Comparison of ENCODE assay signal across 8 mouse cellular contexts in genomic region chr7:25009099-25009700, GRCm38 (mm10). TPM values are rescaled to one million over a fixed set of nuclear protein-coding genes. Genes with fewer than 3 reads are reported as not detected.
DNase-seq lines count a peak whose midpoint lies in the region; ATAC-seq and TF ChIP-seq lines count a peak whose summit lies in the region.

No protein-coding gene starts in this region.

- H3K4me2 ChIP-seq in midbrain, embryonic 16.5 days (ENCODE audit: low read length) = peak overlapping the region; percentile 58

- 5% methylated on average over 20 of the region's 20 CpGs for WGBS in midbrain, embryonic 16.5 days

- H3K4me1 ChIP-seq in cortical plate, adult 2 months (ENCODE audit: control insufficient read depth, insufficient read depth, low read length) = peaks cover 9% of the 10 kb centered on the region
- peaks cover 56% of the 10 kb centered on the region for H3K4me1 ChIP-seq in midbrain, embryonic 16.5 days (ENCODE audit: control insufficient read depth, insufficient read depth, low read length)

- TF ChIP-seq POLR2A in cortical plate, adult 2 months (IDR thresholded peaks at IDR 0.05; ENCODE audit: extremely low read depth, insufficient read depth, low read length) = no peak; the same call in 1 of the 2 replicates

- no peaks in the 10 kb centered on the region for H3K27me3 ChIP-seq in midbrain, embryonic 16.5 days (ENCODE audit: control insufficient read depth, insufficient read depth, low read depth, low read length)

- 0 out of 2 replicates have a peak, but pooled peaks have one; percentile 6 for ATAC-seq in midbrain, embryonic 16.5 days
- ATAC-seq in erythroid progenitor cell, adult 5-6 weeks (replicated peaks; ENCODE audit: low FRiP score, poor library complexity, severe bottlenecking) = no peak
- no peak for ATAC-seq in inflammation-experienced regulatory T-cells, adult 6 months

- no peaks in the 10 kb centered on the region for H3K9me3 ChIP-seq in midbrain, embryonic 16.5 days (replicated peaks; ENCODE audit: control insufficient read depth, low read length, poor library complexity, severe bottlenecking)

- peaks cover 3% of the 10 kb centered on the region; the same call in 1 of the 2 replicates for H3K36me3 ChIP-seq in midbrain, embryonic 16.5 days (ENCODE audit: control insufficient read depth, insufficient read depth, low read length)

- peak; percentile 91 for DNase-seq in R1 (ENCODE audit: low read depth, low spot score)
- peak; percentile 65 to 82 for DNase-seq in layer of hippocampus, adult 18-20 months (ENCODE audit: low spot score in 2 of 2)
- DNase-seq in gastrocnemius, adult 18-20 months (ENCODE audit: low spot score) = no peak
- no peak for DNase-seq in kidney, adult 9 months

- TF ChIP-seq CTCF in cortical plate, adult 2 months (IDR thresholded peaks at IDR 0.05; ENCODE audit: extremely low read depth, insufficient read depth, low read length) = no peak

- H3K9ac ChIP-seq in midbrain, embryonic 16.5 days (ENCODE audit: low read depth, low read length) = peak overlapping the region; percentile 66

- H3K4me3 ChIP-seq in cortical plate, adult 2 months (ENCODE audit: insufficient read depth, low read length) = peak overlapping the region; percentile 8
- H3K4me3 ChIP-seq in midbrain, embryonic 16.5 days (ENCODE audit: low read depth, low read length) = peak overlapping the region; percentile 30

- peak overlapping the region; percentile 91 for H3K27ac ChIP-seq in cortical plate, adult 2 months (ENCODE audit: insufficient read depth, low read length)
- peak overlapping the region; percentile 98 for H3K27ac ChIP-seq in midbrain, embryonic 16.5 days (ENCODE audit: low read length)

RNA-seq across cellular contexts. Expression of gene Atp1a3, which starts 3.4 kb away (rescaled TPM):
- 899 and 943 TPM in 2 replicates for polyA plus RNA-seq in cortical plate, adult 2 months (2012; rRNA removed)
- total RNA-seq in layer of hippocampus, adult 18-20 months (2021) = 1,000 to 10,000 TPM; 2,544 to 2,610 TPM
- polyA plus RNA-seq in midbrain, embryonic 16.5 days (2015; fragmentation: Nextera tagmentation; extraction: Ambion mirVana) = 447 and 557 TPM in 2 replicates
- total RNA-seq in gastrocnemius, adult 18-20 months (2021) = under 1 TPM; 0.17 to 0.23 TPM
- 5.4 and 15.1 TPM in 2 replicates for total RNA-seq in erythroid progenitor cell, adult 5-6 weeks (2015; ENCODE audit: low replicate concordance)
- total RNA-seq in erythroid progenitor cell, adult 5-6 weeks (2017; ENCODE audit: low replicate concordance) = 3.3 TPM in 1 of 2 replicates, not detected in the other
- 1 to 10 TPM in 2 of 3 experiments, under 1 TPM in 1; 0.62 to 3.6 (median 3.4) TPM for polyA plus RNA-seq in inflammation-experienced regulatory T-cells, adult 6 months (2017; shearing (Covaris generic))

RNA-seq across cellular contexts. Expression of gene Rabac1, which starts 36.6 kb away (rescaled TPM):
- polyA plus RNA-seq in cortical plate, adult 2 months (2012; rRNA removed) = 396 and 421 TPM in 2 replicates
- 100 to 1,000 TPM; 318 to 321 TPM for total RNA-seq in layer of hippocampus, adult 18-20 months (2021)
- 288 and 310 TPM in 2 replicates for polyA plus RNA-seq in midbrain, embryonic 16.5 days (2015; fragmentation: Nextera tagmentation; extraction: Ambion mirVana)
- 100 to 1,000 TPM; 222 to 264 TPM for total RNA-seq in gastrocnemius, adult 18-20 months (2021)
- total RNA-seq in erythroid progenitor cell, adult 5-6 weeks (2015; ENCODE audit: low replicate concordance) = 8.3 and 8.8 TPM in 2 replicates
- total RNA-seq in erythroid progenitor cell, adult 5-6 weeks (2017; ENCODE audit: low replicate concordance) = 7.3 and 18.0 TPM in 2 replicates
- 100 to 1,000 TPM; 119 to 244 (median 236) TPM for polyA plus RNA-seq in inflammation-experienced regulatory T-cells, adult 6 months (2017; shearing (Covaris generic))

Comparison
In these comparisons a context has a peak if more than half of its experiments do, and no peak if none do; other contexts are left out.
1. DNase-seq: peak in R1 (single experiment) and layer of hippocampus, adult 18-20 months (2 of 2); none in gastrocnemius, adult 18-20 months (single experiment) and kidney, adult 9 months (single experiment).
2. RNA of gene Atp1a3, which starts 3.4 kb away (total RNA-seq): 2,544 to 2,610 TPM in layer of hippocampus, adult 18-20 months; 3.3 to 15.1 TPM in erythroid progenitor cell, adult 5-6 weeks and 0.17 to 0.23 TPM in gastrocnemius, adult 18-20 months; every median in the first group is over 100 times any median in the second.
3. RNA of gene Rabac1, which starts 36.6 kb away (total RNA-seq): 318 to 321 TPM in layer of hippocampus, adult 18-20 months and 222 to 264 TPM in gastrocnemius, adult 18-20 months; 7.3 to 18.0 TPM in erythroid progenitor cell, adult 5-6 weeks; every median in the first group is over 10 times any median in the second.